Mouse (Mus musculus) kidney, adult 2 months (tissue): ENCODE measurements around the gene Olfr56. TPM values are rescaled to one million over a fixed set of nuclear protein-coding genes. Genes with fewer than 3 reads are reported as not detected.
A peak's percentile ranks its signal among the peaks of the same experiment; 100 is the strongest.
"Not testable (repeated sequence)": the region's sequence is repeated elsewhere in the genome, so short reads cannot be mapped to it uniquely, and the experiment has no call there.

Experiments used
- DNase-seq: peaks from one replicate; pipeline ENCODE4 v3.0.0; 2021
- H3K27ac ChIP-seq: fragments of 200-500 bp; 2 replicates; pipeline ENCODE4 v1.5.1; 2012; ENCODE audit warnings: low read depth, low read length, control low read depth, inconsistent platforms; ENCODE audit not compliant: insufficient read depth
- H3K27me3 ChIP-seq: fragments of 200-500 bp; replicated peaks from 2 replicates; pipeline ENCODE4 v1.6.1; 2012; ENCODE audit warnings: mild to moderate bottlenecking, moderate library complexity, low read length, inconsistent platforms; ENCODE audit not compliant: control insufficient read depth, insufficient read depth
- H3K36me3 ChIP-seq: fragments of 200-500 bp; 2 replicates; pipeline ENCODE4 v1.6.1; 2012; ENCODE audit warnings: mild to moderate bottlenecking, moderate library complexity, low read length, inconsistent platforms; ENCODE audit not compliant: control insufficient read depth, insufficient read depth
- H3K4me1 ChIP-seq: fragments of 200-500 bp; 2 replicates; pipeline ENCODE4 v1.6.1; 2011; ENCODE audit warnings: low read length; ENCODE audit not compliant: control insufficient read depth, insufficient read depth
- H3K4me3 ChIP-seq: fragments of 200-500 bp; 2 replicates; pipeline ENCODE4 v1.5.1; 2011; ENCODE audit warnings: mild to moderate bottlenecking, low read depth, low read length, control low read depth; ENCODE audit not compliant: insufficient read depth
- CTCF ChIP-seq: fragments of 200-500 bp; conservative IDR thresholded peaks from 2 replicates; pipeline ENCODE4 v1.5.1; 2011; ENCODE audit warnings: low read depth, mild to moderate bottlenecking, control low read depth, low read length, moderate library complexity, mixed read lengths; ENCODE audit not compliant: insufficient read depth, insufficient read length
- POLR2A ChIP-seq: fragments of 200-500 bp; IDR thresholded peaks from one replicate; pipeline ENCODE4 v1.6.1; 2011; ENCODE audit warnings: low read depth, low read length, control low read depth
- WGBS: fragments of 180-500 bp; shearing (Covaris S2); methylation state at CpG from one replicate; pipeline ENCODE4 v1.1.7; 2018; 5-methylcytosine and 5-hydroxymethylcytosine counted together
- polyA plus RNA-seq: library from polyadenylated mRNA; depleted of rRNA; stranded (reverse); fragments of >200 nt; gene quantifications from 2 replicates; pipeline ENCODE4 v1.2.3, GENCODE M21; 2012

Gene Olfr56
- polyA plus RNA-seq, 1 experiment = 0.16 TPM

DNA sequence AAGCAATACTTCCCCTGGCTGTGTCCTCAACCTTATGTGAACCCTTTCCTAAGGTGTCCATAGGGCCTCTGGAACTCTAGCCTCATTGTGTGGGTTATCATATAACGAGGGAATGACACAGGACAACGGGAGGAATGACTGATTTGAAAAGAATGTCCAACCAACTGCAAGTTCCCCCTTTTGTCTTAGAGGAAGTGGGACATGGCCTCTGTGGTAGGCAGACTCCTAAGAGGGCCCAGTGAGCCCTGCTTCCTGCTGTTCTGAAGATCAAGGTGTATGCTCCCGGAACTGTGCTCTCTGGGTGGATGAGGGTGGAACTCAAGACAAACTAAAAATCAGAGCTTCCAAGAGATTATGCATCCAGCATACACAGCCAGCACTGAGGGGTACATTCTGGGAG lies 81.4 kb downstream of the Olfr56 start:
- H3K36me3 ChIP-seq, H3K4me1 ChIP-seq, H3K4me3 ChIP-seq, H3K27me3 ChIP-seq, H3K27ac ChIP-seq, DNase-seq: not testable (repeated sequence)
- WGBS = 46% methylated on average over 2 of the region's 3 CpGs

- not testable (repeated sequence) for H3K27ac ChIP-seq
- WGBS = 65% methylated on average over 2 of the region's 2 CpGs
Observed at GRCm38 (mm10) chr11:49061865-49062264, 83.2 kb downstream of the Olfr56 start.

DNA sequence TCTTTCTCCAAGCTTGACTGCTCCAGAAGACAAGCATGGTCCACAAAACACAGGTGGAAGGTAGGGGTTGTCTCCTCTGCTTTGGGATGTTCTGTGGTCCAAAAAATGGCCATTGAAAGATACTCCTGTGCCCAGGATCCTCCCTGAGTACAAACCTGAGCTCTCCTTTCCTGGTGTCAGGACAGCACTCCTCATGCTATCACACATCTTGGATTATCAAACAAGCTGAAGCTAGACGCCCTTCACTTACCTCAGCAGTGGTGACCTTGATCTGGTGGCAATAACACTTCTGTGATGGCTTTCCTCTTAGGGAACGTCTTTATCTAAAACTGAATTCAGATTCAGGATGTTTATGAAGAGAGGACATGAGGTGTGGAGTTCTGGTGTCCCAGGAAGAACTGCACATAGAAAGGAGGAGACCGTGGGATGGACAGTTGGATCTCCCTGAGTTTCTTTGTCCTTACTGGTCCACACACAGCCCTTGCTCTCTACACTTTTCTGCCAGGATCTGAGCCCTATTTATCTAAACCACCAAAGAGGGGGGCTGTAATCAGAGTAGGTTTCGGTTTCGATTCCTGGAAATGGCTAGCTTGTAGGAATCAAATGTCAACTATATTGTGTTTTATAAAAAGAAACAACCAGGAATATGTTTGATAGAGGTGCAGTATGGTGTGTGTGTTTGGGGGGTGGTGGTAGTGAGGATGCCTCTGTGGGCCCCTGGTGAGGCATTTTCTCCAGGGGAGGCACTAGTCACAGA lies 85.2 kb downstream of the Olfr56 start, which contains the start of gene Tgtp2:
TSS of gene Tgtp2 (minus strand) at position 494 of the 757 bp plus-strand sequence.
- 54% methylated on average over 5 of the region's 5 CpGs for WGBS
- H3K4me1 ChIP-seq, H3K36me3 ChIP-seq, H3K27me3 ChIP-seq: not testable (repeated sequence)
- peak; percentile 63 for DNase-seq
- Histone ChIP-seq H3K4me3 (peak within 1 kb of the TSS; percentile 39), H3K27ac (peak within 1 kb of the TSS; percentile 64)

More at GRCm38 (mm10) chr11:49061865-49062264, 83.2 kb downstream of the Olfr56 start:
- not testable (repeated sequence) for H3K27me3 ChIP-seq, H3K36me3 ChIP-seq, H3K4me1 ChIP-seq, DNase-seq
- peak overlapping the region; percentile 47 for H3K4me3 ChIP-seq

GRCm38 (mm10) chr11:49068358-49068757 lies 89.7 kb downstream of the Olfr56 start:
- Histone ChIP-seq H3K4me1 (no peaks in the 10 kb centered on the region; the same call in 1 of the 2 replicates), H3K27me3 (no peaks in the 10 kb centered on the region), H3K36me3 (no peaks in the 10 kb centered on the region), H3K27ac (no peak overlapping the region), H3K4me3 (no peak overlapping the region)
- no peak for TF ChIP-seq CTCF
- TF ChIP-seq POLR2A = no peak
- WGBS = 93% methylated on average over 1 of the region's 1 CpGs
- no peak for DNase-seq

DNA sequence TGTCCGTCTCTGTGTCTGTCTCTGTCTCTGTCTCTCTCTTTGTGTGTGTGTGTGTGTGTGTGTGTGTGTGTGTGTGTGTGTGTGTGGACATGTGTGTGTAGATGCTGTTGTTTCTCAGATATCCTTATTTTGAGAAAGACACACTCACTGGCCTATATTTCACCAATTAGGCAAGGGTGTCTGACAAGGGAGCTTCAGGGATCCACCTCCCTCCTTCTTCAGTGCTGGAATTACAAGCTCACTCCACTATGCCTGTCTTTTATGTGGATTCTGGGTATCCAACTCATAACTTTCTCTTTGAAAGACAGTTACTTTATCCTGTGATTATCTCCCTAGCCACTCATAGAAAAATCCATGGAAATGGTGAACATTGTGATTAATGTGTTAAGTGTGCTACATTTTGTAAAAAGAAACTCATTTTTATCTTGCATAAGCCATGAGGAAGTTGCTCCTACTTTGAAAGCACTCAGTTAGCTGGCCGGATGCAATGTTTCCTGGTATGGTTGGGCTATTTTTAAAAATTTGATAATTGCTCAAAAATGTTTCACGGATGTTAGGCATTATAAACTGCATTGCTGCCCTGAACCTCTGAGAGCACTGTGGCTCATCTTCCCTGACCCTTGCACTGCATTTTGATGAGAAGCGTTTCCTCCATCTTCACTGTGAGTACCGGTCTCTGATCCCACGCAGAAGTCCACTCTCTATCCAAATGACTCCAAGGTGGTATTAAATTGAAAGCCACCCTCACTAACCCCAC lies 97.5 kb downstream of the Olfr56 start, which contains the start of gene Ifi47:
TSS of gene Ifi47 (plus strand) at position 587 of the 757 bp plus-strand sequence.
- not testable (repeated sequence) for H3K4me3 ChIP-seq, H3K36me3 ChIP-seq, H3K27me3 ChIP-seq
- 0 out of 2 replicates have a peak, but pooled peaks have one; percentile 11 for TF ChIP-seq CTCF
- WGBS = 38% methylated on average over 6 of the region's 6 CpGs
- peak; percentile 83 for DNase-seq
- H3K27ac ChIP-seq = peak within 1 kb of the TSS; percentile 83
- peaks cover 13% of the 10 kb centered on the region for H3K4me1 ChIP-seq

DNA sequence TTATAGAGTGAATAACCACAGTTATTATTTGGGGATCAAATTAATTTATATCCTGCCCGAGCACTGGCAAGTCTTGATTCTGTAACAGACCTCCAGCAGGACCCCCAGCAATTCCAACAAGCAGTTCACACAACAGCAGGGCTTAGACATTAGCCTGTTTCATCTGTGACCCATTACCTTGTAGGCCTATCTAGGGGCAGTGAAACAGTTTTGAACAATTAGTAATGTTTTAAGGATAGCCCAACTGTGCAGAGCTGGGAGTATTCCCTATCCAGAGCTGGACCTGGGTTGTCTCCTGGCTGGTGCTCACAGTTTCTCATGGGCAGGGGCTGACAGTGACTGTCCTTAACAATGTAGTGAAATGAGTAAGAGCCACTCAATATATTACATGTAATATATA lies 98.3 kb downstream of the Olfr56 start:
- Histone ChIP-seq H3K4me3 (no peak overlapping the region), H3K36me3 (no peaks in the 10 kb centered on the region), H3K4me1 (peaks cover 16% of the 10 kb centered on the region), H3K27ac (peak overlapping the region; percentile 83), H3K27me3 (no peaks in the 10 kb centered on the region)
- no peak for DNase-seq
- TF ChIP-seq CTCF (no peak), POLR2A (no peak)
- WGBS = 62% methylated on average over 1 of the region's 1 CpGs

DNA sequence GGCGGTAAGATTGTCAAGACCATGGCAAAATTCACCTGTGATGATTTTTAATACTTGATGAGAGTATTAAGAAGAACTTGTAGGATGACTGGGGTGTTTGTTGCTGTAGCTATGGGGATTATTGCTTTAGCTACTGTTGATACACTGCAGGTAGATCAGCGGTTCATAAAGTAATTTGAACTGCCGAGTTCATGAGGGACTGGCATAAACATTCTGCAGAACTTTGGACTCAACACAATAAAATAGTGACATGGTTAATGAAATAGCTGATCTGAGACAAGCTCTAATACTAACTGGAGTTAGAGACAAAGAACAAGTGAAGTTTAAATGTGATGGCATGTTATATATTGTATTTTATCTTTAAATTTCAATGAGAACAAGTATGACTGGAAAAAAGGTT lies 100.0 kb downstream of the Olfr56 start:
- Histone ChIP-seq H3K4me3 (no peak overlapping the region), H3K27me3 (no peaks in the 10 kb centered on the region), H3K27ac (no peak overlapping the region), H3K36me3 (no peaks in the 10 kb centered on the region), H3K4me1 (peaks cover 19% of the 10 kb centered on the region)
- 66% methylated on average over 3 of the region's 3 CpGs for WGBS
- no peak for DNase-seq
- no peak for TF ChIP-seq CTCF
- no peak for TF ChIP-seq POLR2A
